Mouse (Mus musculus): ENCODE measurements around the gene Mdk.
A peak's percentile ranks its signal among the peaks of the same experiment; 100 is the strongest.

The Mdk gene

GRCm38 (mm10) chr2:91931328-91932159 lies 553 bp downstream of the Mdk start:
- no peak for DNase-seq

GRCm38 (mm10) chr2:91930761-91931291 lies 1.3 kb downstream of the Mdk start:
- no peak for DNase-seq

GRCm38 (mm10) chr2:91929936-91930335 lies 2.2 kb downstream of the Mdk start:
- peak; percentile 80 for DNase-seq

GRCm38 (mm10) chr2:91929455-91929854 lies 2.6 kb downstream of the Mdk start:
- no peak for DNase-seq

- no peak for DNase-seq
These were observed 3.4 kb downstream of the Mdk start for GRCm38 (mm10) chr2:91928534-91929350.

- peak; percentile 91 for DNase-seq
These were observed 4.1 kb downstream of the Mdk start for GRCm38 (mm10) chr2:91927826-91928533.

- no peak for DNase-seq
These were observed 5.1 kb downstream of the Mdk start, which contains the start of gene Chrm4 for GRCm38 (mm10) chr2:91926949-91927348. Gene Chrm4, plus strand, starts transcription at chr2:91927249.

GRCm38 (mm10) chr2:91925442-91925841 lies 6.7 kb downstream of the Mdk start:
- no peak for DNase-seq

- DNase-seq: no peak
These were observed 7.4 kb downstream of the Mdk start for GRCm38 (mm10) chr2:91924726-91925125.

- peak; percentile 80 for DNase-seq
These were observed 8.4 kb downstream of the Mdk start for GRCm38 (mm10) chr2:91923415-91924337.

GRCm38 (mm10) chr2:91922586-91923414 lies 9.3 kb downstream of the Mdk start:
- DNase-seq: no peak

GRCm38 (mm10) chr2:91921790-91922570 lies 10.1 kb downstream of the Mdk start:
- peak; percentile 55 for DNase-seq

- DNase-seq: peak; percentile 80
These were observed 10.8 kb downstream of the Mdk start for GRCm38 (mm10) chr2:91921181-91921789.

- DNase-seq: no peak
These were observed 12.0 kb downstream of the Mdk start for GRCm38 (mm10) chr2:91920130-91920529.

- DNase-seq: no peak
These were observed 15.0 kb downstream of the Mdk start for GRCm38 (mm10) chr2:91917096-91917495.

GRCm38 (mm10) chr2:91916346-91916977 lies 15.6 kb downstream of the Mdk start:
- DNase-seq: no peak

- DNase-seq: peak; percentile 51
These were observed 18.6 kb downstream of the Mdk start for GRCm38 (mm10) chr2:91913328-91914110.

GRCm38 (mm10) chr2:91912616-91913015 lies 19.5 kb downstream of the Mdk start:
- DNase-seq: no peak

All from lung, postnatal 36 days (tissue).